ENCODE assay signal across 8 mouse cellular contexts in the genomic region with DNA sequence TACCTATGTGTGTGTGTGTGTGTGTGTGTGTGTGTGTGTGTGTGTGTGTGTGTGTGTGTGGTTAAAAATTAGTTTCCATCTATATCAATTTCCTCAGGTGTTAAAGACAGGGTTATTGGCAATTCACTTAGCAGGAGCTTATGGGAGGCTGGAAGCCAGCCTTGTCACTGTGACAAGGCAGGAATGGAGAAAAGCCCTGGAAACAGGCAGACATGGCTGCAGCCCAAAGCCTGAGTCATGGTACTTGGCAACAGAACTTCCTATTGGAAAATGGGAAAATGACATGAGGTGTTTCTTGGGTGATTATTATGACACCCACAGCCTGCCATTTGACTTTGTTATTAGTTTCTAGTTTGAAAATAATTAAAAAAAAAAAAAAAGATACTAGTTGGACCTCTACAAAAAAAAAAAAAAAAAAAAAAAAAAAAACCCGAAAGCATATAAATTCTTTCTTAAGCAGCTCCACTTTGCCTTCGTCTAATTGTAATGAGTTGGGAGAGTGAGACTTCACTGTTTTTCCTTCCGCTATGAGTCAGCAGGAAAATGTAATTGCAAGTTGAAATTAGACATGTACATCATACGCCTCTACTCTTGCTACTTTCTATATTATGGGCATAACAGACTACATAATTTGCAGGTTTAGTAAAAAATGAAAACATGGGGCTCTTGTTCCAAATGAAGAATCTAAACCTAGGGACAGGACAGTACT.
DNase-seq lines count a peak whose midpoint lies in the region; ATAC-seq lines count a peak whose summit lies in the region.
"Had no signal": no experiment of that assay in that cellular context is flagged by ENCODE, and none has a peak within 500 bp of the region (broad histone marks: within the 10 kb centered on the region; RNA-seq: fewer than 3 reads in every experiment).

No protein-coding gene starts in this region.

- whole genome bisulfite sequencing in intestine, embryonic 16.5 days: 90% methylated on average over 4 of the region's 4 CpGs
- WGBS in liver, embryonic 12.5 days (ENCODE audit: insufficient replicate concordance): 75% methylated on average over 4 of the region's 4 CpGs

- no peaks in the 10 kb centered on the region for H3K4me1 ChIP-seq in intestine, embryonic 16.5 days (ENCODE audit: control insufficient read depth, insufficient read depth, low read length)
- no peaks in the 10 kb centered on the region for H3K4me1 ChIP-seq in liver, embryonic 12.5 days
- H3K4me1 ChIP-seq: limb, embryonic 12.5 days had no signal

- H3K4me3 ChIP-seq in intestine, embryonic 16.5 days (ENCODE audit: low read length): no peak overlapping the region
- no peak overlapping the region for H3K4me3 ChIP-seq in liver, embryonic 12.5 days
- H3K4me3 ChIP-seq: limb, embryonic 12.5 days had no signal

- H3K9ac ChIP-seq in intestine, embryonic 16.5 days (ENCODE audit: low read depth, low read length): no peak overlapping the region
- no peak overlapping the region for H3K9ac ChIP-seq in liver, embryonic 12.5 days
- H3K9ac ChIP-seq: limb, embryonic 12.5 days had no signal

- DNase-seq in 3134 (ENCODE audit: extremely low read depth, insufficient read length, low spot score): peak; percentile 56
- DNase-seq in Muller cell, postnatal 12 days (ENCODE audit: inconsistent ontology term): peak; percentile 74
- DNase-seq in fibroblast of lung, adult 2 months (ENCODE audit: low read depth): peak; percentile 58
- DNase-seq in layer of hippocampus, adult 9-10 months (ENCODE audit: low spot score): peak; percentile 49

- no peak for ATAC-seq in intestine, embryonic 16.5 days
- no peak for ATAC-seq in megakaryocyte, adult 5-6 weeks (ENCODE audit: poor library complexity, severe bottlenecking)
- ATAC-seq in liver, embryonic 12.5 days: no peak

- H3K27ac ChIP-seq in intestine, embryonic 16.5 days (ENCODE audit: low read length): no peak overlapping the region
- H3K27ac ChIP-seq in liver, embryonic 12.5 days: no peak overlapping the region
- H3K27ac ChIP-seq: limb, embryonic 12.5 days had no signal

- no peaks in the 10 kb centered on the region for H3K9me3 ChIP-seq in intestine, embryonic 16.5 days (ENCODE audit: control insufficient read depth, low read length)
- no peaks in the 10 kb centered on the region for H3K9me3 ChIP-seq in liver, embryonic 12.5 days (replicated peaks)
- H3K9me3 ChIP-seq: limb, embryonic 12.5 days had no signal

- no peaks in the 10 kb centered on the region for H3K36me3 ChIP-seq in intestine, embryonic 16.5 days (ENCODE audit: control insufficient read depth, insufficient read depth, low read length)
- no peaks in the 10 kb centered on the region for H3K36me3 ChIP-seq in liver, embryonic 12.5 days
- H3K36me3 ChIP-seq: limb, embryonic 12.5 days had no signal

- H3K27me3 ChIP-seq in intestine, embryonic 16.5 days (replicated peaks; ENCODE audit: control insufficient read depth, insufficient read depth, low read length): no peaks in the 10 kb centered on the region
- H3K27me3 ChIP-seq in liver, embryonic 12.5 days (replicated peaks): no peaks in the 10 kb centered on the region
- H3K27me3 ChIP-seq: limb, embryonic 12.5 days had no signal

- H3K4me2 ChIP-seq in intestine, embryonic 16.5 days (ENCODE audit: low read depth, low read length): no peak overlapping the region
- no peak overlapping the region for H3K4me2 ChIP-seq in liver, embryonic 12.5 days
- H3K4me2 ChIP-seq: limb, embryonic 12.5 days had no signal
